Mouse (Mus musculus) erythroblast, adult 5-6 weeks (primary cell): Measurements from ENCODE around the gene Fstl4. TPM values are rescaled to one million over a fixed set of nuclear protein-coding genes. Genes with fewer than 3 reads are reported as not detected.
"Not testable (repeated sequence)": the region's sequence is repeated elsewhere in the genome, so short reads cannot be mapped to it uniquely, and the experiment has no call there.

Experiments used
- ATAC-seq: replicated peaks from 2 replicates; pipeline ENCODE4 v1.8.0; 2016; ENCODE audit warnings: moderate number of reproducible peaks, mild to moderate bottlenecking, moderate TSS enrichment, inconsistent platforms; ENCODE audit not compliant: poor library complexity, low FRiP score, severe bottlenecking
- total RNA-seq, 2 experiments: library from RNA; stranded (forward) in 1 of 2; stranded (reverse) in 1 of 2; fragments of 150-400 nt in 1 of 2; fragments of 200-764, 138-1000 nt in 1 of 2; gene quantifications; 2 replicates each; pipeline versions ENCODE4 v1.2.3 to v1.2.4; 2015 to 2017; ENCODE audit warnings: low replicate concordance in 2 of 2

Gene Fstl4
- total RNA-seq, 2 experiments from 2014 or later, result not detected

DNA sequence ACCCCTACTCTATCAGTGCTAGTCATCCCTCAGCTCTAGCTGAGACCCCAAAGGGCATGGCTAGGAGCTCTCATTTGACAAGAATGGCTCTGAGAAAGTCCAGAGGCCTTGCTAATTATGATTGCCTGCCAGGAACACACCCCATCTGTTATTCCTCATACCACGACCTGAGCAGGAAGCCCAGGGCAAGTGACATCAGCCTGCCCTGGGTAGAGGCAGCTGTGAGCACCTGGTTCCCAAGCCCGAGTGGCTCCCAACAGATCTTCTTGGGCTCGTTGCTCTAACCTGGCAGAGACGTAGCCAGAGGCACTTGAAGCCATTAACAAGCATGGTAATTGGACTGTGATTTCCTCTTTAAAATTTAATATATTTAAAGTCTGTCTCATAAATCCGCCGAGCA is 305.3 kb downstream of the Fstl4 start:
- no peak for ATAC-seq

DNA sequence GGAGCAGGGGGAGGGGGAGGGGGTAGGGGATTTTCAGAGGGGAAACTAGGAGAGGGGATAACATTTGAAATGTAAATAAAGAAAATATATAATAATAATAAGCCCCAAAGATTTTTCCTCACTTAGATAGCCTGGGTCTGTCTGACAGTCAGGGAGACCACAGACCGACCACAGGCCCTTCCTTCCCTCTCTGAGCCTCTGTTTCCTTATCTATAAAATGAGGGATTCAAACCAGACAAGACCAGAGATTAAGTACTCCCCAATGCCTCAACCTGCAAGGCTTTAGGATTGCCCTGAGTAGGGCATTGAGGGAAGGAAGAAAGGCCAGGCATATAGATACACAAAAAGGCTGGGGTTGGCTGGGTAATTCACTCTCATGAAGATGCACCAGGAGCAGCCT is 307.2 kb downstream of the Fstl4 start:
- ATAC-seq, result no peak

DNA sequence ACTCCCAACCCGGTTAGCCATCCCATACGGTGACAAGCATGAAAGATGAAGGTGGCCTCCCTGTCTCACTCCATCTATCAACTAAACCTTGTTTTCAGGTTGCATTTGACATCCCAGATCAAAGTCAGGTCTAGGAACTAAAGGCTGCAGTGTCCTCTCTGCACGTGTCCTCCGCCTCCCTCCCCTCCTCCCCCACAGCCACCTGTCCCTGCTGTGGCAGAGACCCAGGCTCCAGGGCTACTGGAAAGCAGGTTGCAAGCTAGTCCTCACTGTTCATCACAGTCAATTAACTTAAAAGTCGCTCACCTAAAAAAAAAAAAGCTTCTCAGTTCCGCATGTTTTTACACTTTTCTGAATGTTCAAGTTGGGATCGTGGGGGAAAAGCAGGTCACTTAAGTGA is 313.2 kb downstream of the Fstl4 start:
- no peak for ATAC-seq

DNA sequence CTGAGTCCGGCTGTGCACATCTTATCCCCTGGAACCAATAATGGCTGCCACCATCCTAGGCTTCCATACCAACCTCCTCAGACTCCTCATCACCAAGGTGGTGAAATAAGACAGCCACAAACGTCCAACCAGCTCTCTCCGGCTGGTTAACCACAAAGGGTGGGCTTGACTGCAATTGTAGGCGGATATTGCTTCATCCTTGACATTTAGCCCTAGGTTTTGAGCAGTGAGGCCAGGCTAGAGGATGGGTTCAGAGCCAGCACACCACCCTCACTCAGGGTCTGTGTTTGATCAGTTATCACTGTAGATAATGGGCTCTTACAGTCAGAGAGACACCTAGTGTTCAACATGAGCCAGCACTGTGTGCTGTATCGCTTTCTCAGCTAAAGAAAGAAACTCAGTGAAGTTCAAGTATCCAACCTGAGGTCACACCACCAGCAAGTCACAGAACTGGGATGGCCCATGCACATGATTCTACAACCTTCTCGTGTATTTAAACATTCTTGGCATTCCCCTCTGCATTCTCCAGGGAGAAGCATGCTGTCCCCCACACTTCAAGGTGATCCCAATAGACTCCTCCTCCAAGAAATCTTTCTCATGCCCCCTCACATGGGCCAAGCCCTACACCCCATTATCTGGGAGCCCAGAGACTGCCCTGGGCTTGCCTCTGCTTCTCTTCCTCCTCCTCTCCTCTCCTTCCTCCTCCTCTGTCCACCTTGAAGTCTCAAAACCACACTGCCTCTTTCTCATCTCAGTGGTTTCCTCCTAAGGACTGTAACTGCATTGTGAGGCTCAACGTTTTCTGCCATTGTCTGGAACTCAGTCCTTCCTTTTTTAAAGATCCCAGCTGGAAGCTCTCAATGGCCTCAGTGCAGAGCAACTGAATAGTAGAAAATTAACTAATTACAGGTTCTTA is 314.2 kb downstream of the Fstl4 start:
- no peak for ATAC-seq

DNA sequence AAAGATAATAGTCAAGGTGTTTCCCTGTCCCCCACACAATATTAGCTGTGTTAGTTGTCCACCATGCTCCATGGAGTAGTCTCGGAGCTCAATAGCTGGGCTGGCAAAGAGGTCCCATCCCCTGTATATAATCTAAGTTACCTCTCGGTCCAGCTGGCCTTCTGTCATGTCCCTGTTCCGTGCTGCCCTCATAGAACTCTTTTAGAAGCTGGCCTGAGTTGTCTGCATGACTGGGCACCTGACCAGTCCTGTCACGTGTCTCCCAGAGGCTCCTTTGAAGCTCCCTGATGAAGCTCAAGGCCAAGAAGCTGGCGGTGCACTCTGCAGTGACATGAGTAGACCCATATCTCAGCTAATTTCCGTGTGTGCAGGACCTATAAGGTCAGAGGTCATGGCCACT is 316.9 kb downstream of the Fstl4 start:
- ATAC-seq, result no peak

DNA sequence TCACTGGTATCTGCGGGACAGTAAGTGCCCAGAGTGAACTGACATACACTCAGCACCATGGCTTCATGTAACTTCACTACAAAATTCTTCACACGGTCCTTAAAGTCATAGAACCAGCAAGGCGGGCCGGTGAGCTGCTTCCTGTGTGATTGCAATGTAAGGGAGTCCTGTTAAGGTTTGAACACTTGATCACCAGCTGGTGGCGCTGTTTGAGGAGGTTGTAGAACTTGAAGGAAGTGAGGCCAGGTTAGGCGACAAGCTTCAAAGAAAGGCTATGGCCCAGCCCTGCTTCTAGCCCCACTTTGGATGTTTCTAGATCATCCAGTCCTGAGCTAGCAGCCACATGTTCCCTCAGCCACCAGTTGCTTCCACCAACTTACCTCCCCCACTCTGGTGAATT is 320.9 kb downstream of the Fstl4 start:
- no peak for ATAC-seq

DNA sequence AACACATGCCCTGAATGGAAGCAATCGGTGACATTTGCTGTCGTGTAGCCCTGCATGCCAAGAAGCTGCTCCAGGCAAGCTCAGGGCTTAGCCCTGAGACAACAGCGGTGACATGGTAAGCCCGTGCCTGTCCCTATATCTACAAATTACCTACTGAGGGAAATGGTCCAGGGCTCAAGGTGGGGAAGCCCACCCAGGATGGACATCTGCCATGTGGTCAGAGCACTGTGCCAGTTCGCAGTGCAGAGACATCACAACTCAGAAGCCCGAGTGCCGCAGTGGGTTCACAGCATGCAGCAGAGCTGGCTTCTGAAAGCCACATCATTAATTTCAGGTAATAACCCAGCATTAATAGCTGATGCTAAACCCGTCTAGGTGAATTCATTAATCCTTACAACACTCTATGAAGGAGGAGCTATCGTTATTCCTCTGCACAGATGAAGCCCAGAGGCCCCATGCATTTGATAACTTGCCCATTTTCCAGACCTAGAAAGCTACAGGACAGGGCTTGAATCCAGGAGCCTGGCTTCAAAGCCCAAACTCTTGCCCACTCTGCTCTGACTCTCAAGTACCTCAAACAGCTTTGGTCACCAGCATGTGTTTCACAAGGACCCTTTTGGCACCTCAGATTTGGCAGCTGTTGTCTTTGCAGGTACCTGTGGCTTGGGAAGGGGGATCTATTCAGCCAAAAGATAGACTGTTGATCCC is 321.6 kb downstream of the Fstl4 start:
- ATAC-seq, result no peak

DNA sequence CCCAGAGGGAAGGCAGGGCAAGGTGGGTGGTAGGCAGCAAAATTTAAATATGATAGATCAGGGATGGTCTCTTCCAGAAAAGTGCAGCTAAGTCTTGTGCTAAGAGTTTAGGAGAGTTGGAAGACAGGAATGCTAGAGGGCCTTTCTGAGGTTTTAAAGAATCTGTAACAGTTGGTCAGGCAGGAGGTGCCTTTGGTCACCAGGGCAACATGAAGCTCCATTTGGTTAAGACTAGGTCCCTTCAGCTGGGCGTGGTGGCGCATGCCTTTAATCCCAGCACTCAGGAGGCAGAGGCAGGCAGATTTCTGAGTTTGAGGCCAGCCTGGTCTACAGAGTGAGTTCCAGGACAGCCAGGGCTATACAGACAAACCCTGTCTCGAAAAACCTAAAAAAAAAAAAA is 323.5 kb downstream of the Fstl4 start:
- not testable (repeated sequence) for ATAC-seq

DNA sequence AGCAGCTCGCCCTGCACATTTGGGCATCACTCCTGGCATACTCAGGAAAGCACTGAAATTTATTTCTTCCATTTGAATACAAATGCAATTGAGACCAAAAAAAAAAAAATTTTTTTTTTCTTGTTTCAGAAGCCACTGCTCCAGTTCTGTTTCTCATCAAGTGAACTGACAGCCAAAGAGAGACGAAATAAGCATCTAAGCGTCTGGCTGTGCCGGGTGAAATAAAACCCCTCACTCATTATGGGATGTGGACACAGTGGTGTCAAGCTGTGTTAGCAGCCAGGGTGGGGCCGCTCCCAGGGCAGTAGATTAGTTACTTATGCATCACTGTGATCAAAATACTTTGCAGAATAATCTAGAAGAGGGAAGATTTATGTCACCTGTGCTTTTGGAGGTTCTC is 327.2 kb downstream of the Fstl4 start:
- no peak for ATAC-seq

DNA sequence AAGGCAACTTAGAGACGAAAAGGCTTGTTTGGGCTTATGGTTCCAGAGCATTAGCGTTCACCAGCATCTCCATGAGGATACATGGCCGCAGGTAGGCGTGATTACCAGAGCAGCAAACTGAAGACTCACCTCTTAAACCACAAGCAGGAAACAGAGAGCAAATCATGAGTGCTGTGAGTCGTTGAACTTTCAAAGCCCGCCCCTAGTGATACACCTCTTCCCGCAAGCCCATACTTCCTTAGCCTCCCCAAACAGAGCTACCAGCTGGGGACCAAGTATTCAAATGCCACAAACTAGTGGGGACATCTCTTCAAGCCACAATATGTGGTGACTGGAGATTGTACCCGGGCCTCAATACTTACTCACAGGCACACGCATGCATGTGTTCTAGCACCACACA is 332.4 kb downstream of the Fstl4 start:
- no peak for ATAC-seq

DNA sequence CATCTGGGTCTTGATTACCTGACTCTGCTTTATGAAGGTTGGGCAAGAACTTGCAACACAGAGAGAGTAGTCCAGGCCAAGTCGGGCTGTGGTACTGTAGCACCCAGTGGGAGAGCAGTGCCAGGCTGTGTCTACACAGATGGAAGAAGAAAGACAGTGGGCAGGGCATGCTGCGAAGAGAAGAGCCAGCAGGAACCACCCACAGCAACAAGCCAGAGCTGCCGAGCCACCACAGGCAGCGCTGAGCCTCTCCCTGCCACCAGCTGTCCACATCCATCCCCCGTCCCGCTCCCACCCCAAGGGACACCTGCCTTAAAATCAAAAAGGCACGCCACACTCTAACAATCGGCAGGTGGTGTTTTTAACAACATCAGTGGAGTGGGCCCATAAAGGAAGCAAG is 332.9 kb downstream of the Fstl4 start:
- no peak for ATAC-seq

DNA sequence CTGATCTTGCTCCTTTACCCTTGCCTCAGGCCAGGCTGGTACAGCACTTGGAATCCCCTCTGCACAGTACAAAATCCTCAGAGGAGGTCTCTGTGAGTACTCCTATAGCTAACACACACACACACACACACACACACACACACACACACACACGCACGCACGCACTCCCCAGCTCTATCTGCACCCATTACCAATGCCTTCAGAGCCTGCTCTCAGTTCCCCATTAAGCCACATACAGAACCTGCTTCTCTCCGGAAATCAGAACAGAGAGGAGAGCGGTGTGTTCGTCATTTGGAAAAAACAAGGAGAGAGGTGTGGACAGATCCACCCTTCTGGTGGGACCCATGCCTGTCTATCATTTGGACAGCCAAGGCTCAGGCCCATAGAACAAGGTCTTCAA is 333.4 kb downstream of the Fstl4 start:
- ATAC-seq, result no peak

DNA sequence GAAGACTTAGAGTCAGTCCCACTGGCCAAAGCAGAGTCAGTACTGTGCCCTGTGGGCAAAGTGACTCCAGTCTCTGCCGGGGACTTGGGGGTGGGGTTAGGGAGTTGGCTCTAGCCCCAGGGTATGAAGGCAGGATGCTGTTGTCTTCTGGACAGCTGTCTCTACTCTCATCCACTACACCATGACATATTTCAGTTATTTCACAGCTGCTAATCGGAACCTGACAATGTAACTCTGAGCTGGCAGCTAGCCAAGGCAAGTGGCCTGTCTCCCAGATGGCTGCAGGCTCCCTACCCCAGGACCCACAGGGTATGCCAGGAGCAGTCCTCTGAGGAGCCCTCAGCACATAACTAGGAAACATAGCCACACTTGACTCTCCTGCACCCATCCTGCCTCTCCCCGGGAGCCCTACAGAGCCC is 334.4 kb downstream of the Fstl4 start:
- ATAC-seq, result no peak

DNA sequence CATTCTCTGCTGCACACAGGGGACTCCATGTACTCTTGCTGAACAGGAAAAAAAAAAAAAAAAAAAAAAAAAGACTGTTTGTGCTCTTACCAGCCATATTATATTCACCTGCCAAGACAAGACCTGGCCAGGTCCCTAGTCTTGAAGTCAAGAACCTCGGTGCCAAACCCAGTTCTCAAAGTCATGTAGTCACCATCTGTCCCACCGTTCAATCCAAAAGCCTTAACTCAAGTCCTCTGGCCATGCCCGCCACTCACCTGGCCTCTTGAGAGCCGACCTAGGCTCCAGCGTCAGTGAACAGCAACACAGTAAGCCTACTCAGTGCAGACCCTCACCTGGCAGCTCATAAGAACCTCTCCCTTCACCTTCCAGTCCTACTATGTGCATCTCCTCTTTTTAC is 334.9 kb downstream of the Fstl4 start:
- ATAC-seq, result no peak

DNA sequence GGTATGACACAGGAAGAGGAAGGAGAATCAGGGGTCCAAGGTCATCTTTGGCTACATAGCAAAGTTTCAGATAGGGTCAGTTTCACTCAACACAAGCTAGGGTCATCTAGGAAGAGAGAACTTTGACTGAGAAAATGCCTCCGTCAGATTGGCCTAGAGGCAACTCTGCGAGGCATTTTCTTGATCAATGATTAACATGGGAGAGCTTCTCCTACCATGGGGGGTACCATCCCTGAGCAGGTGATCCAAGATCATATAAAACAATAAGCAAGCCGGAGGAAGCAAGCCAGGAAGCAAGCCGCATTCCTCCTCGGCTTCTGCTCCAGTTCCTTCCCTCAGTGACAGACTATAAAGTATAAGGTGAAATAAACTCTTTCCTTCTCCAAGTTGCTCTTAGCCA is 337.3 kb downstream of the Fstl4 start:
- no peak for ATAC-seq

DNA sequence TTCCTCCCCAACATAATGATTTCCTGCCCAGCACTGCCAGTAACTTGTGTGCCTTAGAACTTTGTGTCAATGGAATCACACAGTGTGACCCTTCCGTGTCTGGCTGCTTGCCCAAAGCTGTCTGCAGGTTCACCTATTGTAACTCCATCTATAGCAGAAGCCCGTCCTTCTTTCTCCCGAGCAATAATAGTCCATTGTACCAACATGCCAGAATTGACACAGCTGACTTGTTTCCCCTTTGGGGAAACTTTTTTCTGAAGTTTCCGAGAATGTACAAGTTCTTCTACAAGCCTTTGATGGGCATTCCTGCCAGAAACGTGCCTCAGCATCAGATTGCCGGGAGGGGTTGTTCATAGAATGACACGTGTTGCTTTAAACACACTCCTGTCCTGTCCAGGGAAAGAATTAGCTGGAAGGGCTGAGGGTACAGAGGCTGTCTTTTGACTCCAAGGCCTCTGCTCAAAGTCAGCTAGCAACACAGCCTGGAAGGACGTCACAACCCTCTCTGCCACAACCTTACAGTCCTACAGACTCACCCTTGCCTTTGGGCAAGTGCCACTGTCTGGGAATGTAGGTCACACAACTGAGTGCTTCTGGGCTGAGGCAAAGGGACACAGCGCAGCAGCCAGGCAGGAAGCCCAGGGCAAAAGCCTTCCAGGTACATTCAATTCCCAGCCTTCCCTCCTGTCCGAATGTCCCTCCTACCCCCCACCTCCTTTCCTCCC is 339.3 kb downstream of the Fstl4 start:
- no peak for ATAC-seq

DNA sequence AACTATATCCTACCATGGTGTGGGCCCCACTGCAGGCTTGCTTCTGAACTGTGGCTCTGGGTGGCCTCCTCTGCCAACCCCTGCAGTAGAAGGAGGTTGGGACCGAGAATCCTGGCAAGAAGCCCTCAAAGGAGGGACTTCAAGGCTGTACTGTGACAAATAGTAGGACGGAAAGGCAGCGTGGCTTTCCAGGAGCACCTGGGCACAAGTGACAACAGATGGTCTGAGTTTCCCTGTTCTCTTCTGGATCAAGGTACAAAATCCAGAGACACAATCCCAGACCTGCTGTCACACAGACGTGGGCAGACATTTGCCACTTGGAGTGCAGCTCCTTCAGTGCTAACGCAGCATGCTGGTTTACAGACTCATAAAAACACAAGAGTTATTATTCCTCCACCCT is 343.3 kb downstream of the Fstl4 start:
- ATAC-seq, result no peak

DNA sequence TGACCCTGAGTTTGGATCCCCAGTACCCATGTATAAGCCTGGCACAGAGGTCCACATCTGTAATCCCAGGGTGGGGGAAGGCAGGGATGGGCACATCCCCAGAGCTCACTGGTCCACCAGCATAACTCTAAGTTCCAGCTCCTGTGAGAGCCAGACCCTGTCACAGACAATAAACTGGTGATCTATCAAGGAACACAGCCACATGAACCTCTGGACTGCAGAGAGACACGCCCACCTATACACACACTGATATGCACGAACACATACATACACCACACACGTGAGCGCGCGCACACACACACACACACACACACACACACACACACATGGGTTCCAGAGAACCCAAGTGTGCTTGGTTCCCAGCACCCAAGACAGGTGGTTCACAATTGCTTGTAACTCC is 344.4 kb downstream of the Fstl4 start:
- no peak for ATAC-seq

DNA sequence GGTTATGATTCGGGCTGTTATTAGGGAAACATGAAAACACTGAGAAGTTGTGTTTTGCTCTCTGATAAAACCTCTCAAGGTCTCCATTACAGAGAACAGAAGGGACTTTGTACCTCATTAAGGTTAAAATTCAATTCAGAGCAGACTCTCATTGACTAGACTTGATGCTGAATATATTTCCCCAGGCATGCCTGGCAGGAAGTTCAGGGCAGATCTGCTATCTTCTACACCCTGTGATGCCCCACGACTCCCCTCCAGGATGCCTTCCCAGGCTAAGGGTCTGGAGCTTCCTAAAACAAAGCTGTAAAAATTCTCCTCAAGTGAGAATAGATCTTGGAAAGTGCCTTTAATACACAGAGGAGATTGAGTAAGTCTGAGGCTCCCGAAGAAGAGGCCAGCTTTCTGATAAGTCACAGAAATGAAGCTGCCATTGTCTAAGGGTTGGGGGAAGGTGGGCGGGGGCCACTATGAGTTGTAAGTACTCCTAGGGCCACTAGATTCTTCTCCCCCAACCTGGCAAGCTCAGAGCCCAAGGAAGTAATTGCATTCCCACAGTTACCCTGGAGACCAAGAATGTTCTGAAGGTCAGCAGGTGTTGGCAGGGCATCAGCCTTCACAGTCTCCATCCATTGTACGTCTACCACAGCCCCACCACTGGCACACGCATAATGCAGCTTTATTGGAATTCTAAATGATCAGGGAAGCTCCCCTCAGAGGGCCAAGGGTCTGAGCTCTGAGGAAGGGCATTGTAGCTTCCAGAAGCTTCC is 345.4 kb downstream of the Fstl4 start:
- no peak for ATAC-seq

DNA sequence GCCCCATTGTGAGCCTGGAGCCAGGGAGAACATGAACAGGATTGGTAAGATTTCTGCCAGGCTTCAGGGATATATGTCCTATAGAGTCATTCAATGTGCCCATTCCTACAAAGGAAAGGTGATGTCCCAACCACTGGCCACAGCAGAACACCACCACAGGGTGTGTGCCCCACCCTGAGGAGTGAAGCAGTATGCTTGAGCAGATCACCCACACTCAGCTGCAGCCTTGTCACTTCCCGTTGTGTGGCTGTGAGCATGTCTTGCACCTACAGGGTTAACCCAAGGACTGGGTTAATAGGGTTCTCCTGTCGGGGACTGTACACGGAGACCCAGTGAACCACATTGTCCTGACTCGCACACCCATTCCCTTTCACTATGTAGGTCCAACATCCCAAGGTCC is 351.3 kb downstream of the Fstl4 start:
- ATAC-seq, result no peak
